Mouse (Mus musculus) erythroblast, embryonic 14.5 days (primary cell): ENCODE data around the gene Chd3. TPM values are rescaled to one million over a fixed set of nuclear protein-coding genes. Genes with fewer than 3 reads are reported as not detected.
A peak's percentile ranks its signal among the peaks of the same experiment; 100 is the strongest.
"Not testable (repeated sequence)": the region's sequence is repeated elsewhere in the genome, so short reads cannot be mapped to it uniquely, and the experiment has no call there.

ENCODE experiments used
- H3K27me3 ChIP-seq: 2 replicates; pipeline ENCODE4 v1.6.1; 2012; ENCODE audit warnings: inconsistent platforms; ENCODE audit not compliant: control insufficient read depth
- H3K36me3 ChIP-seq: 2 replicates; pipeline ENCODE4 v1.6.1; 2012; ENCODE audit warnings: mild to moderate bottlenecking, inconsistent platforms; ENCODE audit not compliant: control insufficient read depth
- H3K4me1 ChIP-seq: 2 replicates; pipeline ENCODE4 v1.6.1; 2012; ENCODE audit warnings: inconsistent platforms; ENCODE audit not compliant: control insufficient read depth
- H3K4me3 ChIP-seq: replicated peaks from 2 replicates; pipeline ENCODE3; 2012; ENCODE audit warnings: moderate library complexity, mild to moderate bottlenecking, inconsistent platforms
- H3K9me3 ChIP-seq: 2 replicates; pipeline ENCODE4 v1.6.1; 2012; ENCODE audit warnings: low read length, inconsistent platforms, mixed read lengths; ENCODE audit not compliant: control insufficient read depth
- GATA1 ChIP-seq: IDR thresholded peaks from 2 replicates; pipeline ENCODE4 v1.6.1; 2012; ENCODE audit warnings: low read length, inconsistent platforms, mixed read lengths
- TAL1 ChIP-seq: IDR thresholded peaks from 3 replicates; pipeline ENCODE4 v1.6.1; 2012; ENCODE audit warnings: low read length, inconsistent platforms, mixed read lengths
- polyA plus RNA-seq: library from polyadenylated mRNA; stranded (reverse); fragments of >175 nt; gene quantifications from 2 replicates; pipeline ENCODE4 v1.2.3, GENCODE M21; 2012

Gene Chd3
- polyA plus RNA-seq, 1 experiment = 1.8 TPM

GRCm38 (mm10) chr11:69321580-69321979 lies 47.6 kb downstream of the Chd3 start:
- Histone ChIP-seq H3K27me3 (peaks cover 6% of the 10 kb centered on the region), H3K4me3 (peak overlapping the region; percentile 77), H3K4me1 (peaks cover 49% of the 10 kb centered on the region), H3K36me3 (peaks cover 51% of the 10 kb centered on the region), H3K9me3 (no peaks in the 10 kb centered on the region)
- TF ChIP-seq TAL1 (no peak), GATA1 (no peak)

GRCm38 (mm10) chr11:69318000-69318399 lies 51.2 kb downstream of the Chd3 start:
- not testable (repeated sequence) for H3K4me3 ChIP-seq, H3K9me3 ChIP-seq, H3K27me3 ChIP-seq
- Histone ChIP-seq H3K4me1 (peaks cover 27% of the 10 kb centered on the region), H3K36me3 (peaks cover 80% of the 10 kb centered on the region)

GRCm38 (mm10) chr11:69316361-69316760 lies 52.8 kb downstream of the Chd3 start:
- peaks cover 5% of the 10 kb centered on the region for H3K9me3 ChIP-seq
- H3K27me3 ChIP-seq = no peaks in the 10 kb centered on the region
- H3K4me3 ChIP-seq = no peak overlapping the region
- no peak for TF ChIP-seq TAL1
- TF ChIP-seq GATA1 = no peak
- peaks cover 87% of the 10 kb centered on the region for H3K36me3 ChIP-seq
- H3K4me1 ChIP-seq = peaks cover 11% of the 10 kb centered on the region

GRCm38 (mm10) chr11:69311266-69311665 lies 57.9 kb downstream of the Chd3 start:
- Histone ChIP-seq H3K9me3 (peaks cover 3% of the 10 kb centered on the region), H3K36me3 (peaks cover 90% of the 10 kb centered on the region), H3K4me3 (no peak overlapping the region), H3K4me1 (peaks cover 11% of the 10 kb centered on the region), H3K27me3 (no peaks in the 10 kb centered on the region)
- TF ChIP-seq TAL1 (no peak), GATA1 (no peak)

GRCm38 (mm10) chr11:69306039-69306438 lies 63.2 kb downstream of the Chd3 start:
- TF ChIP-seq TAL1 (no peak), GATA1 (no peak)
- peaks cover 91% of the 10 kb centered on the region for H3K36me3 ChIP-seq
- no peaks in the 10 kb centered on the region for H3K27me3 ChIP-seq

GRCm38 (mm10) chr11:69305291-69305690 lies 63.9 kb downstream of the Chd3 start:
- Histone ChIP-seq H3K9me3 (no peaks in the 10 kb centered on the region), H3K27me3 (no peaks in the 10 kb centered on the region), H3K4me3 (no peak overlapping the region), H3K36me3 (peaks cover 85% of the 10 kb centered on the region), H3K4me1 (peaks cover 7% of the 10 kb centered on the region)
- no peak for TF ChIP-seq TAL1
- TF ChIP-seq GATA1 = no peak

More at GRCm38 (mm10) chr11:69306039-69306438, 63.2 kb downstream of the Chd3 start:
- H3K9me3 ChIP-seq = no peaks in the 10 kb centered on the region
- peaks cover 7% of the 10 kb centered on the region for H3K4me1 ChIP-seq
- H3K4me3 ChIP-seq = no peak overlapping the region

GRCm38 (mm10) chr11:69302817-69303216 lies 66.4 kb downstream of the Chd3 start:
- H3K4me3 ChIP-seq = no peak overlapping the region
- TF ChIP-seq GATA1 (no peak), TAL1 (no peak)
- H3K4me1 ChIP-seq = peaks cover 7% of the 10 kb centered on the region
- H3K27me3 ChIP-seq = no peaks in the 10 kb centered on the region
- H3K36me3 ChIP-seq = peaks cover 78% of the 10 kb centered on the region
- no peaks in the 10 kb centered on the region for H3K9me3 ChIP-seq

GRCm38 (mm10) chr11:69298231-69298630 lies 71.0 kb downstream of the Chd3 start:
- Histone ChIP-seq H3K4me3 (no peak overlapping the region), H3K27me3 (no peaks in the 10 kb centered on the region), H3K36me3 (peaks cover 41% of the 10 kb centered on the region), H3K9me3 (no peaks in the 10 kb centered on the region), H3K4me1 (no peaks in the 10 kb centered on the region)
- TF ChIP-seq GATA1 (no peak), TAL1 (no peak)

- Histone ChIP-seq H3K9me3 (no peaks in the 10 kb centered on the region), H3K36me3 (peaks cover 37% of the 10 kb centered on the region), H3K27me3 (no peaks in the 10 kb centered on the region), H3K4me1 (no peaks in the 10 kb centered on the region), H3K4me3 (no peak overlapping the region)
- TF ChIP-seq TAL1 (no peak), GATA1 (no peak)
These were observed 71.4 kb downstream of the Chd3 start for GRCm38 (mm10) chr11:69297799-69298198.

GRCm38 (mm10) chr11:69295286-69295685 lies 73.9 kb downstream of the Chd3 start:
- no peaks in the 10 kb centered on the region for H3K27me3 ChIP-seq
- TF ChIP-seq TAL1 (no peak), GATA1 (no peak)
- no peaks in the 10 kb centered on the region for H3K9me3 ChIP-seq
- no peaks in the 10 kb centered on the region for H3K4me1 ChIP-seq
- H3K4me3 ChIP-seq = no peak overlapping the region
- peaks cover 20% of the 10 kb centered on the region for H3K36me3 ChIP-seq

Other genes with a start within 250 kb of the Chd3 start
- 0.05 TPM in 1 of 2 replicates, not detected in the other for gene Hes7, start 249.0 kb downstream of the Chd3 start, polyA plus RNA-seq
- gene 9130213A22Rik, start 246.8 kb downstream of the Chd3 start, polyA plus RNA-seq = not detected in 2 replicates
- 0.01 TPM in 1 of 2 replicates, not detected in the other for gene Aloxe3, start 243.5 kb downstream of the Chd3 start, polyA plus RNA-seq
- not detected in 2 replicates for gene Alox12b, start 212.4 kb downstream of the Chd3 start, polyA plus RNA-seq
- gene Alox8, start 171.6 kb downstream of the Chd3 start, polyA plus RNA-seq = not detected in 2 replicates
- not detected in 2 replicates for gene Gucy2e, start 132.4 kb downstream of the Chd3 start, polyA plus RNA-seq
- gene Cntrob, start 45.6 kb downstream of the Chd3 start, polyA plus RNA-seq = 3.4 and 4.9 TPM in 2 replicates
- gene Trappc1, start 45.4 kb downstream of the Chd3 start, polyA plus RNA-seq = 1.5 and 1.9 TPM in 2 replicates
- gene Kcnab3, start 43.1 kb downstream of the Chd3 start, polyA plus RNA-seq = not detected in 2 replicates
- gene Rnf227, start 28.9 kb downstream of the Chd3 start, polyA plus RNA-seq = 0.06 TPM in 1 of 2 replicates, not detected in the other
- 17.5 and 24.2 TPM in 2 replicates for gene Naa38, start 26.1 kb upstream of the Chd3 start, polyA plus RNA-seq
- gene Cyb5d1, start 26.2 kb upstream of the Chd3 start, polyA plus RNA-seq = 0.12 and 0.40 TPM in 2 replicates
- gene Tmem88, start 28.8 kb upstream of the Chd3 start, polyA plus RNA-seq = 0.08 TPM in 1 of 2 replicates, not detected in the other
- 0.51 and 0.65 TPM in 2 replicates for gene Kdm6b, start 44.3 kb upstream of the Chd3 start, polyA plus RNA-seq
- gene Dnah2, start 179.7 kb upstream of the Chd3 start, polyA plus RNA-seq = 0.04 TPM in 1 of 2 replicates, not detected in the other
- 0.15 and 0.20 TPM in 2 replicates for gene Efnb3, start 190.8 kb upstream of the Chd3 start, polyA plus RNA-seq
- gene Wrap53, start 210.8 kb upstream of the Chd3 start, polyA plus RNA-seq = 3.8 and 7.2 TPM in 2 replicates
- gene Trp53, start 211.0 kb upstream of the Chd3 start, polyA plus RNA-seq = 4.1 and 4.3 TPM in 2 replicates
- 8.1 and 9.1 TPM in 2 replicates for gene Atp1b2, start 236.5 kb upstream of the Chd3 start, polyA plus RNA-seq
- gene Shbg, start 248.5 kb upstream of the Chd3 start, polyA plus RNA-seq = 0.02 TPM in 1 of 2 replicates, not detected in the other